Mouse (Mus musculus) common myeloid progenitor, adult 5-6 weeks (primary cell): ENCODE results near the gene Dlg2. TPM values are rescaled to one million over a fixed set of nuclear protein-coding genes. Genes with fewer than 3 reads are reported as not detected.

Experiments used
- ATAC-seq: replicated peaks from 2 replicates; pipeline ENCODE4 v1.8.0; 2016; ENCODE audit warnings: low read depth, mild to moderate bottlenecking, moderate TSS enrichment, inconsistent platforms; ENCODE audit not compliant: poor library complexity, severe bottlenecking
- total RNA-seq: library from RNA; stranded (forward); fragments of 200-1000, 187-1606 nt; gene quantifications from 2 replicates; pipeline ENCODE4 v1.2.3, GENCODE M21; 2017

The Dlg2 gene
- total RNA-seq, 1 experiment from 2014 or later, result 1.6 TPM

DNA sequence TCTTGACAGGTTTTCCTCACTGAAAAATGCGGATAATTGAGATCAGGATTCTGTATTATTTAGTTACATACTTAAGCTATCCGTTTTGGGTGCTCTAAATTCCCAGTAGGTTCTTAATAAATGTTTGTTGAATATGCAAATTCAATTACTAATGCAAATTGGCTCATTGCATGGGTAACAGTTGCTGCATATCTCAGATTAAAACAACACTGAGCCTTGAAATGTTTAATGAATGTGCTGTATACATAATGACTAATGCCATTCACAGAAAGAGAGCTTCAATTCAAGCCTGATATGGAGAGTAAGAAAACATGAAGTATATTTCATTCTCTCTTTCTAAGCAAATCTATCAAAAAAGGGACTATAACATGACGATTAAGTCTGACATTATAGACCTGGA is 1039.8 kb downstream of the Dlg2 start:
- no peak for ATAC-seq

DNA sequence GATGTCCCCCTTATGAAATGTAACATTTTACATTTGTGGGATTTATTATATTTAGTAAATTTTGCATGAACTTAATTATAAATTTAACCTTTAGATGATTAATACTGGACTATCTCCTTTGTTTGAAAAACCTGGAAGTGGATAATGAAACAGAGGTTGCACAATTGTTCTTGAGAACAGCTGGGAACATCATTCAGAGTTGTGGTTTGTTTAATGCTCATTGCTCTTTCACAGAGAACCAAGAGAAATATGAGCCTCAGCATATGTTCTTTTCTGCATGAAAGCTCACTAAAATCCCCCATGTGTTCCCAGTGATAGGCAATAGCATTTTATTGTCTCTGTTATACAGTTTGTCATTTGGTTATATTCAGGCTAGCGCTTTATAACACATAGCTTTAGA is 1049.4 kb downstream of the Dlg2 start:
- no peak for ATAC-seq

DNA sequence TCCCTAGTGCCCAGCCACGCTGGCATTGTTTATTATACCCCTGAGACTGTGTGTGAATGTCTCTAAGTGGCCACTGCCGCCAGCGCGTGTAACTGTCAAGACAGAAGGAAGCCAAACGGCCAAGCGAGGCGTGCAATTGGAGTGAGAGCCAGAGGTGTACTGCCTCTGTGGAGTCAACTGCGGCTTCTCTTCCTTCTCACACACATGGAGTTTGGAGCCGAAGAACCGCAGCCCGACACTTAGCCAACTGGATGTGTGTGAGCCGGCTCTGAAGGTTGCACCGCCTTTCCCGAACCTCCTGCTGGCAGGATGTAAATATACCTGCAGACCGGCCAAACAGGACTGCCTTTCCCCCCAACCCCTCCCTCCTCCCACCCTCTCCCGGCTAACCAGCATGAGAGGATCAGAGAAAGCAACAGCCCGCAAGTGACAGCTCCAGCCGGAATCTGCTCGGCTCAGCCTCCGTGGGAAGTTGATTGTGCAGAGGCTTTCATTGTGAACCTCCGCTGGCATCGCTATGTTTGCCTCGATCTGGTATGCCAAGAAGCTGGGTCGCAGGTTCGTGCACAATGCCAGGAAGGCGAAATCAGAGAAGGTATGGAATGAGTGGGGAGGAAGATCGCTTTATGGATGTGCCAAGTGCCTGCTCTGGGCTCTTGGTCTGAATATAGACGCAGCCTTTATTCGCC is 1066.3 kb downstream of the Dlg2 start:
- ATAC-seq, result peak; percentile 45

DNA sequence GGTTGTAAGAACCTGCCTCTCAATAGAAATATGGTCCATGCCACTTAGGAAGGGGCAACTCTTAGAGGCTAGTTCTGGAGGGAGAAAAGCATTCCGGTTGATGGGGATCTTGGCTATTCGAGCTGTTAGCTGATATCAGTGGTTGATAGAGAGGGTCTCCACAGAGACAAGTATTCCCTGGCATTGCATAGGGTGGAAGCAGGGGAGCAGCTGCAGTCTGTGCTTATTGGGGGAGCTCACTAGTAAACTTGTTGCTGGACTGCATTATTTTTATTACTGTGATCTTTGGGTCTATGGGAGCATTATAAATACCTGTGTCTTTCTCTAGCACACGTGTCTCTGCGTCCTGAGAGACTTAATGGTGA is 1066.8 kb downstream of the Dlg2 start:
- ATAC-seq, result no peak

DNA sequence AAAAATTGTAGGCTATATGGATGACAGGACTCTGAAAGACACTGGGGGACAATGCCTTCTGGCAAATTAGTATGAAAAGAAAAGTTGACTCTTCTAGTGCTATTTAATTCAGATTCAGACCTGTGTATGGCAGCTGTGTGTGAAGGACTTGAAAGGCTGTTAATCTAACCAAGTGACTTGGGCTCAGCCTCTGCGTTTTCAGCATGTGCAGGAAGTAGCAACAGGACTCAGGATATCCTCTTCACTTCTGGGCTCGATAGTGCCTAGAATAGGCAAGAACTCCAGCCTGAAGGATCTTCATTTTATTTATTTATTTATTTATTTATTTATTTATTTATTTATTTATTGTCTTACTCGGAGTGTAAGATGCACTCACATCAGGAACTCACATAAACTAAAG is 1068.1 kb downstream of the Dlg2 start:
- ATAC-seq, result peak; percentile 78

DNA sequence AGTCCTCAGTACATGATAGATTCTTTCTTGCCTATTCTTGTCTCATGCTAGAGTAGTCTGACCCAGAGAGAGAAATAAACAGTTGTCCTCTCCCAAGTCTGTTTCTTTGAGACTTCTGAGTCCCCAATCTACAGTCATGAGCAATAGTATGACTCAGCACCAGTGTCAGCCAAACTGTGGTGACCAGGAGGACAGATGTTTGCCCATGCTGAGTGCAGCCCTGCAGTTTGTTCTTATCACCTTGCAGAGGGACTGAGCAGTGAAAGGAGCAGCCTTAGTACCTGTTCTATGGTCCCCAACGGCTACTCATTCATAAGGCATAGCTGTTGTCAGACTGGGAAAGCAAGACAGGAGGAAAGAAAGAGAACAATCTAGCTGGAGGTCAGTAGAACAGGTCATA is 1072.3 kb downstream of the Dlg2 start:
- ATAC-seq, result peak; percentile 54

DNA sequence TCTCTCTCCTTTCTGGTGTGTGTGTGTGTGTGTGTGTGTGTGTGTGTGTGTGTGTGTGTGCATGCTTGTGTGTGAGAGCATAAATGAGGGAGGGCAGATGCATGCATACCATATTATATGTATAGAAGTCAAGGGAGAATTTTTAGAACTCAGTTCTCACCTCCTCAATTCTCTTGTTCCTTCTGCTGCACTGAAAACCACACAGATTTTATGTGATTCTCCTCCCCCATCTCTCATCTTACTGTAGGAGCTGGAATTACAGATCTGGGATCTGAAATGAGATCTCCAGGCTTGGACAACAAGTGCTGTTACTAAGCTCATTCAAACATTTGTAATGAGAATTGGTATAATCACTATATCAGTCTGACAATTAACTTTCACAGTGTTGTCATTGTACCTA is 1081.1 kb downstream of the Dlg2 start:
- no peak for ATAC-seq

DNA sequence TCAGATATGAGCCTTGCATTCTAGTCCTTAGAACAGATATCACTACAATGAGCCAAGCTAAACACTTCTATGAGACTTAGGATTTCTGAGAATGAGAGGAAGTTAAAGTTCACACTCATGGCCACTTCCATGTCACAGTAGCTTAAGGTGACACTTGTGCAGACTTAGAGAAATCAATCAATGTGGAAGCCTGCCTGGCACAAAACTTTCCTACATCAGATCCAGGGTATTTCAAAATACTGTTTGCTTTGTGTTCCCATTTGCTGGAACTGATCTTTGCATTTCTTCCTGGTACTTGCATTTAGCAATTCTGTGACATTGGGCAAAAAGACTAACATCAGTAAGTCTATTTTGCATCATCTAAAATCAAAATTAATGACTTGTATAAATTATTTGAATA is 1091.0 kb downstream of the Dlg2 start:
- no peak for ATAC-seq

DNA sequence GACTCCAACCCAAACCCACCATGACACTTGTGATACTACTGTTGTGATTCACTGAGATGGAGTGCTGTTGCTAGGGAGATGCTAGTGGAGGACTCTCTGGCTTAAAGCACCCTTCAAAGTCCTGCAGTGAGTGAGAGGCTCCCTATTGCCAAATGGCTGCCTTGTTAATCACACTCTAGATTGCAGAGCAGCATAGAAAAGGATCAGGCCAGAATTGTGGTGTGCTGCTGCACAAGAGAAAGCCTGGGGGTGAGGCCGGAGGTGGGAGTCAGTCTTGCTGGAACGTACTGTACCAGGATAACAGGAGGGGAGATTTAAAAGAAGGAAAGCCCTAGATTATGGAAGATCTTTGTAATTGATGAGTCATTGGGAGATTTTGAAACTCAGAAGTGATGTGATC is 1094.5 kb downstream of the Dlg2 start:
- ATAC-seq, result no peak

DNA sequence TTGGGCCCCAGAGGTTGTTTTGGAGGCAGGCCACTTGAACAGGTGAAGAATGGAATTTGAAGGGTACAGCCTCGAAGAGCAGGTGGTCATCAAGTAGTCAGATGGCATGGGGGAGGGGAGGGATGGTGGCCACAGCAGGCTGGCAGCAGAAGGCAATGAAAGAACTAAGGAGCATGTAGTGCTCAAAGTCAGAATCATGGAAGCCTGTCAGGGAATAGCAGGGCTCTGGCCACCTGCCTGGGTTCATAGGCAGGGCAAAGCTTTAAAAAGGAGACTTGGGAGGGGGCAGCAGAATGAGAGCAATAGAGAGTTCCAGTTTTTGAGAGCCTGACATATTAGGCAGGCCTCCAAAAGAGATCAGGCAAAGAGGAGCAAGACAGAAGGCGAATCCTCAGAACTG is 1096.2 kb downstream of the Dlg2 start:
- no peak for ATAC-seq

DNA sequence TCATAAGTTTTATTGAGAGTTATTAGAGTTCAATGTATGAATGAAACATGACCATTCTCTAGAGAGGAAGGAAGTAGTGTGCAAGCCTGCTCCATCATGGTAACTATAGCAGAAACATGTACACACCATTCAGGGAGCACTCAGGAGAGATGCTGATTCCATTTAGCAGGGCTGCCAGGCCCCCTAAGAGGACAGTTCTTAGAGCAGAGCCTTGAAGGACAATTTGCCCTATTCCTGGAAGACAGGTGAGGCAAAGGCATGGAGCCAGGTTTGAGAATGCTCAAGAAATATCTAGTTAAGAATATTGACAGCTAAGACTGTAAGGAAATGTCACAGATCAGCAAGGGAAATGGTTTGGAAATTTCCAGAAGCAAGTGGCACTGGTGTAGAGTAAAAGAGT is 1096.8 kb downstream of the Dlg2 start:
- no peak for ATAC-seq

DNA sequence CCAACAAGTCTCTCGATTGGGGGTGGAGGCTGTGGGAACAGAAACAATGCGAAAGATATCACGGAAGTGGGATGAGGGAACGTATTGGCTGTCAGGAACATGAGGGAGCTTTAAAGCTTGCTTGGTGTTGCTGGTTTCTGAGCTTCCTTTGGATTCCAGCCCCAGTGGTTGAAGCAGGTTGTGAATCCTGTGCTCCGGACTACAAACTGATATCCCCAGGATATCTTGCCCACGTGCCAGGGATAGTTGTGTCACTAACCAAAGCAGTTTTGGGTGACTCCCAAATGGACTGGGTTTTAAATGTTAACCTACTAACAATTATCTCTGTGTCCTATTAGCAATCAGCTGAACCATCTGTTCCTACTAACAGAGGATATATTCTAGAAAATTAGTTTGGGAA is 1099.7 kb downstream of the Dlg2 start:
- no peak for ATAC-seq

DNA sequence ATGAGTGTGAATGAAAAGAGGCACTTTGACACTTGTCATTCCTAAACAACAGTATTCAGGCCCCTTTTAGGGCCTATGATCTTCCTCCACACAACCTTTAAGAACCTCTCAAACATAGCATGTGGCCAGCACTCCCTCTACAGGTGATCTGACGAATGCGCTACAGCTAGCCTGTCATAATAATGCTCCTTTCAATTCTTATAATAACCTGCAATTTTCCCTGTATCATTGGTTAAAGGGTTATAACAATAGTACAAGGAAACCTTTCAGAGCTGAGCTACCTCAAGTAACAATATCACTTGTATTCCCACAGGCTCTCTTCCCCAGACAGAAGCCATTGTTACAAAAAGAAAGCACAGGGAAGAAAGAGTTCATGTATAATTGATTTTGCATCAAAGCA is 1105.7 kb downstream of the Dlg2 start:
- ATAC-seq, result peak; percentile 89

DNA sequence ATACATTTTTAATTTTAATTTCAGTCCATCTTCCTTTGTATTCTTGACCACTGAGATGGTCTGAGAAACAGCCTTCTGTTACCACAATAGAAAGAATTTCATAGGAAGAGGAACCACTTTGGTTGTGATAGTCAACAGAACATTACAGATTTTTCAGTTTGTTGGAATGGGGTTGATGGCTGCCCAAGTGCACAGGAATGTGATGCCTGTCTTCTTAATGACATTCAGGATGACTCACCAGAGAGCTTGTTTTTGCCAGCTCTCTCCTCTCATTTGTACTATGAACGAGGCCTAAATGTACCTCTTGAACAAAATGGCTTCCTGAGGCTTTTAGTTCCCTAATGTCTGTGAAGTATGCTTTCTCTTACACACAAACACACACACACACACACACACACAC is 1107.1 kb downstream of the Dlg2 start:
- ATAC-seq, result no peak

DNA sequence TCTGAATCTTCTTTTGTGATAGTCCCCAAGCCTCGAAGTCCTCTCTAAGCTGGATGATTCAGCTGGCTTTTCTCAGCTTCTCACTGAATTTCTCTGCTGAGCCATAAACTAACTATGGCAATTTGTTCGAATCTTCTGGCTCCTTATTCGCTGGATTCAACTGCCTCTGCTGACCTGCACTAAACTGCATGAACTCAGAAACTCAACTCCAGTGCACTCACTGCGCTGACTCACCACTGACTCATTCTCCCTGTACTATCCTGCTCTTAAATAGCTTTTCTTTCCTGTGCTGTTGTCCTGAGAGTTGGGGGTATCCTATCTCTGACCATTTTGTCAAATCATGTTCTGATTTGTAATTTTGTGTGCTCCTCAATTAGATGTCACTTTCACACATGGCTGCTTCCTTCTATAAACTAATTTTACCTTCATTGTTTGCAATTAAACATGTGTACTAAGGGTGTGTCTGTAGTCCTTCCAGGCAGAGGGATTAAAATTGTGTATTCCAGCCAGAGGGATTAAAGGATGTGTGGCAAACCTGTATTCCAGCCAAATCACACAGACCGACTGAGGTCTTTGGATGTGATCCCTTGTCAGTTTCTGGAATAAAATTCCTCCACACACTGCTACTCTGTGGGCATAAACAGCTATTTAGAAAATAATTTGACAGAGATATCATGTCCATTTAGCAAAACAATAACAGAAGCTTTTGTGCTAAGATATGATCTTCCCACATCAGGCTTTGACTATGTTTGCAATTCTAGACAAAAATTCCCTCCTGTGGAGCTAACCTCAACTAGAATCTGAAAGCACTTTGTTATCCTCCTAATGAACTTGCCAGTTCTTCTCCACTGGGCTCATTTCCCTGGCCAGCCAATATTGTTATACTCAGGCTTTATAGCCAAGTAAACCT is 1115.0 kb downstream of the Dlg2 start:
- ATAC-seq, result no peak

DNA sequence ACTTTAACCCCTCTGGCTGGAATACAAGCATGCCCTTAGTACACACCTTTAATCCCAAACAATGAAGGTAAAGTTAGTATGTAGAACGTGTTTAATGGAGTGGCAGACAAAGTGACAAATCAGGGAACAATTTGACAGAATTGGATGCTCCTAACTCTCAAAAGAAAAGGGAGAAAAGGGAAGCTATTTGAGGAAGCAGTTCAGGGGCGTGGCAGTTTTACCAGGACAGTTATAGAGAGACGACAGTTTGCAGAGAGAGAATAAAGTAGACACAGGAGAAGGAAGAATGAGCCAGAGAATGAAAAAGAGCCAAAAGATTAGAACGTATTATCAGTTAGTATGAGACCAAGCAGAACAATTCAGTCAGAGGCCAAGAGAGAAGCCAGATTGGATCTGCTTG is 1122.1 kb downstream of the Dlg2 start:
- peak; percentile 58; the same call in 1 of the 2 replicates for ATAC-seq

DNA sequence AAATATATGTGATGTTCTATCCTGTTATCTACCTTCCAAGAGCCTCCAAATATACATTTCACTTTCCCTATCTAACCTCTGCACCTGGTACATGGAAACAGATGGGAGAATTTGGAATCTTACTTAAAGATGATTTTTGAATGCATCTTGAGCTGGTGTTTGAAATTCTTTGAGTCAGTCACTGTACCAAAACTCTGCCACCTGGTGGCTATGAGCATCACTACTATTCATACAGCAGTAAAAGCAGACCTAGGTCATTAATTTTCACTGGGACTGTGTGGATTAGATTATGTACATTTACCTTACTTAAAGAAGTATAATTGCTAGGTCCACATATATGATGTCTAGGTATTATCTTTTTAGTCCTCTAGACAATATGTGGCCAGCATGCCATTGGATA is 1124.8 kb downstream of the Dlg2 start:
- ATAC-seq, result peak; percentile 81

DNA sequence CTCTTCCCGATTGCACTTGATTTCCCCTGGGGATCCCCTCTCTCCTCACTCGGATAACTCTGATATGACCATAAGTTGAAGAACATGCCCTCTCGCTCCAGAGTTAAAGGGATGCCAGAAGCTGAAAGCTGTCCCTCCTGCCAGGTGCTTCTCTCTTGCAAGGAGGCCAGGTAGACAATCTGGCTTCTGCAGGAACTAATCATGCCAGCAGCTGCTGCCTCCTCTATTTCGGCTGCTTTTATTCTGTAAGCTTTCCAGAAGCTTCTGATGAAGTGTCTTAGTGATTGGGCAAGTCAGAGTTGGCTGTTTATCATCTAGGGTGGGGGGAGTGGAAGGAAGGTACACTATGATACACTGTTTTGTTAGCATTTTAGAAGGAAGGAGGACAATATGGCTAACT is 1127.1 kb downstream of the Dlg2 start:
- no peak for ATAC-seq

DNA sequence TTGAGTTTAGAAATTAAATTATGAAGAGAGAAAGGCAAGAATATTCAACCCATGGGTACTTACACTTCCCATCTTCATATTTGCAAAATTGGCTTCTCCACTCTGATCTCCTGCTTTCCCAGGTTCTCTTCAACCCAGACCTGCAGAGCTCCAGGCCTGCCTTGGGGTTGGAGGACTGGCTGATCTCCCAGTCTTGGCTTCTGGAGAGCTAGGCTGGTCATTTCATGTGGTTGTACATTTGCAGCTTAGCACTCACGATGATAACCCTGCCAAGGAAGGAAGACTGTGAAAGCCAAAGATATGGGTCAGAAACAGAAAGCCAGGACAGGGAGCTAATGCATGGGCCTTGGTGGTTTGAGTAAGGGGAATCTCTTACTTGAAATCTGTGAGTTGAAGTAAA is 1176.6 kb downstream of the Dlg2 start:
- ATAC-seq, result no peak

DNA sequence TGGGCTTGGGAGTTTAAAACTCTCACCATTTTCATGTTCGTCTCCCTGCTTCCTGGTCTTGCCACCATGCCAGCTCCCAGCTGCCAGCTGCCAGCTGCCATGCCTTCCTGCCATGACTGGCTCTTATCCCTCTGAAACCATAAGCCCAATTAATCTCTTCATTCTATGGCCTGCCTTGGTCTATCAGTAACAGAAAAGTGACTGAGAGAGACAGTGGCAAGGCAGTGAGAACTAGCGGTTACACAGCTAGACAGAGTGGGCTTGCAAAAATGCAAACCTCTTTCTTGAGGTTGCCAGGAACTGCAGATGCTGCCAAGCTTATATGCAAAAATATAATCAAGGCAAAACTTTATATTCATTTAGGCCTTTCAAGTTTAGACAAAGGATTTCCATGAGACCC is 1183.0 kb downstream of the Dlg2 start:
- ATAC-seq, result no peak

DNA sequence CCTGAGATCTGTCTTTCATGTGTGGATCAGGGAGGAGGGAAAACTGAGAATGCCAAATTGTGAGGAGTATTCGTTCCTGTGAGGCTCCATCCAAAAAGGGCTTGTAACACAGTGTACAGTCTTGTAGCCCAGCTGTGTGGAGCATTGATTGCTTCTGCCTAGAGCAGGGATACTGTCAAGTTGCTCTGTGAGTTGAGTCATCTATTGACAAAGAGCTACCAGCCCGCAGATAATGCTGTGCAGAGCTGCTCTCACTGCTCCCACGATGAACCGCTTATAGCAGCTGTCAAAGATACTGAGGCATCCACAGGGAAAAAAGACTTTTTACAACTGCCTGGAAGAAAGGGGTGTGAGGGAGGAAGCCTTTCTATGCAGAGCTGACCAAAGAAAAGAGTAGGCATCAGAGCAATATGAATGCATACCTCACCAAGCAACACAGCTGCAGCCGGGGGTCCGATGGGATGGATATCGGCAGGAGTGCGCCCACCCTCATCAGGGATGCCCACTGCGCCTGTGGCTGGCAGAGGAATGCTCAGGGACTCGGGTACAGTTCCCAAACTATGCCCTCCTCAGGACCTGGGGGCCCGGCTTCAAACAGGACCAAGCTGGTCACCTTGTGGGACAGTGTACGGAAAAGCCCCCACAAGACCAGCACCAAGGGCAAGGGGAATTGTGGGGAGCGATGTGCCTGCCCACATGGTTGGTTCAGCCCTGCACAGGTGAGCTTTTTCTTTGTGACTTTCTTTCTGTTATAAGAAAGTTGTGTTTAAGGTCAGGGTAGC is 1196.0 kb downstream of the Dlg2 start:
- no peak for ATAC-seq
